Mouse (Mus musculus) C2C12 (cell line): ENCODE measurements at regions not wholly inside any gene's neighbourhood (a gene's known extent, or its start where the extent isn't known, plus 50 kb on each side); places are given as distances from the start of the nearest gene placed in this dataset.

ENCODE experiments used
- CEBPB ChIP-seq: IDR thresholded peaks from one replicate; pipeline ENCODE4 v1.6.1; 2011; ENCODE audit warnings: low read depth, mild to moderate bottlenecking, control low read depth, moderate library complexity
- CTCF ChIP-seq: IDR thresholded peaks from one replicate; pipeline ENCODE4 v1.5.1; 2011; ENCODE audit not compliant: control insufficient read depth, insufficient read depth, insufficient read length
- FOSL1 ChIP-seq: IDR thresholded peaks from one replicate; pipeline ENCODE4 v1.8.0; 2011; ENCODE audit warnings: mild to moderate bottlenecking, low read length; ENCODE audit not compliant: poor library complexity, insufficient read depth, severe bottlenecking
- MAX ChIP-seq: IDR thresholded peaks from one replicate; pipeline ENCODE4 v1.6.1; 2011; ENCODE audit warnings: mild to moderate bottlenecking, control low read depth
- MYOD1 ChIP-seq: IDR thresholded peaks from one replicate; pipeline ENCODE4 v1.6.1; 2011; ENCODE audit warnings: low read depth; ENCODE audit not compliant: control insufficient read depth, insufficient read length
- MYOG ChIP-seq: IDR thresholded peaks from one replicate; pipeline ENCODE4 v1.6.1; 2011; ENCODE audit not compliant: control insufficient read depth, insufficient read length; ENCODE audit errors: extremely low read depth
- USF1 ChIP-seq: IDR thresholded peaks from one replicate; pipeline ENCODE4 v1.6.1; 2011; ENCODE audit warnings: low read depth, mild to moderate bottlenecking, control low read depth, moderate library complexity

- TF ChIP-seq CTCF (no peak), CEBPB (peak; percentile 48), USF1 (no peak), MAX (no peak), MYOD1 (peak; percentile 33), FOSL1 (peak; percentile 97), MYOG (no peak)
Measured at GRCm38 (mm10) chr4:26630553-26631206, 284.0 kb upstream of the Manea start.
